Mouse (Mus musculus) cerebellum, adult (tissue): ENCODE results near the gene Ash1l.

Experiments
- ATAC-seq: cut with Nextera tagmentation; 2 replicates; pipeline ENCODE4 v1.9.2; 2017; ENCODE audit warnings: mild to moderate bottlenecking, moderate library complexity, mixed read lengths; ENCODE audit not compliant: insufficient number of reproducible peaks, low FRiP score, low TSS enrichment

Ash1l gene

GRCm38 (mm10) chr3:88950576-88951326 is at the start of gene Ash1l, which contains the start of gene Dap3:
Gene Ash1l (plus strand): TSS chr3:88950622.
Gene Dap3 (minus strand): TSS chr3:88951181.
- ATAC-seq: peak; percentile 83

GRCm38 (mm10) chr3:88904803-88905202 is 45.6 kb upstream of the Ash1l start:
- no peak for ATAC-seq

GRCm38 (mm10) chr3:88905209-88905608 is 45.2 kb upstream of the Ash1l start:
- ATAC-seq: no peak

GRCm38 (mm10) chr3:88905741-88906140 is 44.7 kb upstream of the Ash1l start:
- no peak for ATAC-seq

GRCm38 (mm10) chr3:88906393-88907159 is 43.8 kb upstream of the Ash1l start:
- no peak for ATAC-seq

GRCm38 (mm10) chr3:88912585-88912984 is 37.8 kb upstream of the Ash1l start:
- ATAC-seq: no peak

GRCm38 (mm10) chr3:88913511-88914383 is 36.7 kb upstream of the Ash1l start, which contains the start of gene Msto1:
Gene Msto1 (minus strand): TSS chr3:88913999.
- ATAC-seq: peak; percentile 97

GRCm38 (mm10) chr3:88914384-88914810 is 36.0 kb upstream of the Ash1l start:
- no peak for ATAC-seq

- ATAC-seq: no peak
Measured at GRCm38 (mm10) chr3:88918981-88919380, 31.4 kb upstream of the Ash1l start.

- no peak for ATAC-seq
Measured at GRCm38 (mm10) chr3:88921411-88921810, 29.0 kb upstream of the Ash1l start.

GRCm38 (mm10) chr3:88923989-88924591 is 26.3 kb upstream of the Ash1l start:
- no peak for ATAC-seq

GRCm38 (mm10) chr3:88925651-88926050 is 24.8 kb upstream of the Ash1l start:
- ATAC-seq: no peak

GRCm38 (mm10) chr3:88929501-88929900 is 20.9 kb upstream of the Ash1l start:
- no peak for ATAC-seq

- no peak for ATAC-seq
Measured at GRCm38 (mm10) chr3:88939071-88939470, 11.4 kb upstream of the Ash1l start.

- ATAC-seq: no peak
Measured at GRCm38 (mm10) chr3:88939749-88940148, 10.7 kb upstream of the Ash1l start.

GRCm38 (mm10) chr3:88942316-88942880 is 8.0 kb upstream of the Ash1l start:
- ATAC-seq: no peak

GRCm38 (mm10) chr3:88944109-88944508 is 6.3 kb upstream of the Ash1l start:
- ATAC-seq: no peak

GRCm38 (mm10) chr3:88949786-88950575 is 441 bp upstream of the Ash1l start:
- ATAC-seq: peak; percentile 86

- no peak for ATAC-seq
Measured at GRCm38 (mm10) chr3:88951327-88951800, 942 bp downstream of the Ash1l start.
